Mouse (Mus musculus) hindbrain, embryonic 10.5 days (tissue): ENCODE data around the gene Nkapl. TPM values are rescaled to one million over a fixed set of nuclear protein-coding genes. Genes with fewer than 3 reads are reported as not detected.
"Not testable (repeated sequence)": the region's sequence is repeated elsewhere in the genome, so short reads cannot be mapped to it uniquely, and the experiment has no call there.

Experiments
- DNase-seq: peaks from one replicate; pipeline ENCODE4 v3.0.0-alpha.2; 2017; ENCODE audit warnings: low spot score
- H3K27ac ChIP-seq: fragments of 300-500 bp; sonication (generic); 2 replicates; pipeline ENCODE4 v1.5.1; 2016; ENCODE audit warnings: mild to moderate bottlenecking, moderate library complexity
- H3K27me3 ChIP-seq: fragments of 300-500 bp; sonication (generic); 2 replicates; pipeline ENCODE4 v1.6.1; 2016; ENCODE audit warnings: mild to moderate bottlenecking; ENCODE audit not compliant: poor library complexity, insufficient read depth, severe bottlenecking
- H3K36me3 ChIP-seq: fragments of 300-500 bp; sonication (generic); 2 replicates; pipeline ENCODE4 v1.6.1; 2016; ENCODE audit warnings: mild to moderate bottlenecking, moderate library complexity
- H3K4me1 ChIP-seq: fragments of 300-500 bp; sonication (generic); replicated peaks from 2 replicates; pipeline ENCODE4 v1.6.1; 2016; ENCODE audit warnings: mild to moderate bottlenecking
- H3K4me3 ChIP-seq: fragments of 300-500 bp; sonication (generic); 2 replicates; pipeline ENCODE4 v1.5.1; 2016; ENCODE audit warnings: mild to moderate bottlenecking, moderate library complexity
- H3K9me3 ChIP-seq: fragments of 300-500 bp; sonication (generic); 2 replicates; pipeline ENCODE4 v1.6.1; 2016; ENCODE audit warnings: mild to moderate bottlenecking, moderate library complexity
- WGBS: fragments of 180-500 bp; shearing (Covaris S2); methylation state at CpG from one replicate; pipeline ENCODE4 v1.1.7; 2016; 5-methylcytosine and 5-hydroxymethylcytosine counted together
- polyA plus RNA-seq: library from polyadenylated mRNA; unstranded; fragments of >200 nt; fragmentation: Nextera tagmentation; extraction: Ambion mirVana; gene quantifications from 2 replicates; pipeline ENCODE4 v1.2.1, GENCODE M21; 2016

Gene Nkapl
- polyA plus RNA-seq = 2.0 and 2.5 TPM in 2 replicates

GRCm38 (mm10) chr13:21468061-21469019, at the start of gene Nkapl:
Gene Nkapl, minus strand, starts transcription at chr13:21468509.
- Histone ChIP-seq H3K4me3 (peak within 1 kb of the TSS; percentile 63), H3K27ac (peak within 1 kb of the TSS; percentile 87), H3K4me1 (peaks cover 16% of the 10 kb centered on the region; the same call in 1 of the 2 replicates), H3K36me3 (no peaks in the 10 kb centered on the region), H3K9me3 (0 out of 2 replicates have a peak, but pooled peaks cover 4% of the 10 kb centered on the region), H3K27me3 (peaks cover 30% of the 10 kb centered on the region)
- under 1% methylated on average over 54 of the region's 54 CpGs for WGBS
- DNase-seq = peak; percentile 89

- peaks cover 4% of the 10 kb centered on the region; the same call in 1 of the 2 replicates for H3K4me1 ChIP-seq
- peak overlapping the region; percentile 93 for H3K27ac ChIP-seq
- no peaks in the 10 kb centered on the region for H3K27me3 ChIP-seq
- DNase-seq = peak; percentile 87
- H3K9me3 ChIP-seq = no peaks in the 10 kb centered on the region
- no peaks in the 10 kb centered on the region for H3K36me3 ChIP-seq
- under 1% methylated on average over 21 of the region's 21 CpGs for WGBS
- peak overlapping the region; percentile 72 for H3K4me3 ChIP-seq
These were observed 37.9 kb upstream of the Nkapl start for GRCm38 (mm10) chr13:21506221-21506649.

GRCm38 (mm10) chr13:21502296-21502695, 34.0 kb upstream of the Nkapl start:
- no peaks in the 10 kb centered on the region for H3K9me3 ChIP-seq
- DNase-seq = no peak
- 85% methylated on average over 5 of the region's 5 CpGs for WGBS
- no peak overlapping the region for H3K27ac ChIP-seq
- no peaks in the 10 kb centered on the region for H3K36me3 ChIP-seq
- no peaks in the 10 kb centered on the region for H3K27me3 ChIP-seq
- H3K4me1 ChIP-seq = peaks cover 4% of the 10 kb centered on the region; the same call in 1 of the 2 replicates
- H3K4me3 ChIP-seq = no peak overlapping the region

- H3K9me3 ChIP-seq, H3K36me3 ChIP-seq, H3K4me3 ChIP-seq, H3K27me3 ChIP-seq, DNase-seq, H3K4me1 ChIP-seq, H3K27ac ChIP-seq: not testable (repeated sequence)
- whole genome bisulfite sequencing = 94% methylated on average over 17 of the region's 17 CpGs
These were observed 32.9 kb upstream of the Nkapl start, which contains the start of gene Gm11273 for GRCm38 (mm10) chr13:21501182-21501581. Gene Gm11273, minus strand, starts transcription at chr13:21501418.

GRCm38 (mm10) chr13:21495080-21495479, 26.8 kb upstream of the Nkapl start, which contains the start of gene AK157302:
Gene AK157302, plus strand, starts transcription at chr13:21495223.
- Histone ChIP-seq H3K27me3 (no peaks in the 10 kb centered on the region), H3K4me1 (no peaks in the 10 kb centered on the region), H3K4me3 (no peak within 1 kb of the TSS), H3K36me3 (no peaks in the 10 kb centered on the region), H3K27ac (no peak within 1 kb of the TSS), H3K9me3 (no peaks in the 10 kb centered on the region)
- DNase-seq = no peak
- WGBS = 93% methylated on average over 21 of the region's 21 CpGs

GRCm38 (mm10) chr13:21492847-21493246, 24.5 kb upstream of the Nkapl start:
- WGBS = 94% methylated on average over 5 of the region's 5 CpGs
- Histone ChIP-seq H3K4me3 (no peak overlapping the region), H3K4me1 (no peaks in the 10 kb centered on the region), H3K36me3 (no peaks in the 10 kb centered on the region), H3K9me3 (no peaks in the 10 kb centered on the region), H3K27ac (no peak overlapping the region), H3K27me3 (no peaks in the 10 kb centered on the region)
- no peak for DNase-seq

GRCm38 (mm10) chr13:21486881-21487280, 18.6 kb upstream of the Nkapl start:
- Histone ChIP-seq H3K27ac (no peak overlapping the region), H3K9me3 (peaks cover 6% of the 10 kb centered on the region; the same call in 1 of the 2 replicates), H3K36me3 (peaks cover 19% of the 10 kb centered on the region), H3K27me3 (no peaks in the 10 kb centered on the region), H3K4me3 (no peak overlapping the region), H3K4me1 (no peaks in the 10 kb centered on the region)
- no peak for DNase-seq
- WGBS = 91% methylated on average over 1 of the region's 1 CpGs

GRCm38 (mm10) chr13:21478759-21479670, 10.7 kb upstream of the Nkapl start, which contains the start of the genes Zkscan4 and Gm10065:
Gene Zkscan4, plus strand, starts transcription at chr13:21478907.
Gene Gm10065, minus strand, starts transcription at chr13:21479441.
- peak; percentile 81 for DNase-seq
- Histone ChIP-seq H3K27ac (peak within 1 kb of the TSS; percentile 86), H3K4me1 (peaks cover 16% of the 10 kb centered on the region), H3K4me3 (peak within 1 kb of the TSS; percentile 67)
- 3% methylated on average over 31 of the region's 31 CpGs for WGBS
- not testable (repeated sequence) for H3K9me3 ChIP-seq, H3K27me3 ChIP-seq, H3K36me3 ChIP-seq

GRCm38 (mm10) chr13:21472427-21472826, 4.1 kb upstream of the Nkapl start:
- no peak overlapping the region for H3K27ac ChIP-seq
- peaks cover 16% of the 10 kb centered on the region; the same call in 1 of the 2 replicates for H3K4me1 ChIP-seq
- no peaks in the 10 kb centered on the region for H3K36me3 ChIP-seq
- DNase-seq = no peak
- H3K4me3 ChIP-seq = no peak overlapping the region
- peaks cover 28% of the 10 kb centered on the region for H3K27me3 ChIP-seq
- 25% methylated on average over 4 of the region's 4 CpGs for WGBS
- 0 out of 2 replicates have a peak, but pooled peaks cover 1% of the 10 kb centered on the region for H3K9me3 ChIP-seq

GRCm38 (mm10) chr13:21469097-21469496, 788 bp upstream of the Nkapl start:
- peaks cover 30% of the 10 kb centered on the region for H3K27me3 ChIP-seq
- 23% methylated on average over 9 of the region's 9 CpGs for WGBS
- no peak overlapping the region for H3K27ac ChIP-seq
- H3K4me1 ChIP-seq = peaks cover 16% of the 10 kb centered on the region; the same call in 1 of the 2 replicates
- H3K9me3 ChIP-seq = 0 out of 2 replicates have a peak, but pooled peaks cover 4% of the 10 kb centered on the region
- DNase-seq = no peak
- H3K4me3 ChIP-seq = peak overlapping the region; percentile 63; the same call in 1 of the 2 replicates
- no peaks in the 10 kb centered on the region for H3K36me3 ChIP-seq

GRCm38 (mm10) chr13:21467336-21467735, 973 bp downstream of the Nkapl start:
- no peaks in the 10 kb centered on the region for H3K36me3 ChIP-seq
- peaks cover 10% of the 10 kb centered on the region; the same call in 1 of the 2 replicates for H3K4me1 ChIP-seq
- peaks cover 30% of the 10 kb centered on the region for H3K27me3 ChIP-seq
- 86% methylated on average over 10 of the region's 10 CpGs for WGBS
- 0 out of 2 replicates have a peak, but pooled peaks cover 4% of the 10 kb centered on the region for H3K9me3 ChIP-seq
- H3K4me3 ChIP-seq = no peak overlapping the region
- DNase-seq = no peak
- no peak overlapping the region for H3K27ac ChIP-seq

GRCm38 (mm10) chr13:21462516-21462915, 5.8 kb downstream of the Nkapl start:
- 51% methylated on average over 9 of the region's 9 CpGs for WGBS

More at GRCm38 (mm10) chr13:21462516-21462915, 5.8 kb downstream of the Nkapl start:
- H3K4me3 ChIP-seq, DNase-seq, H3K36me3 ChIP-seq, H3K27me3 ChIP-seq, H3K4me1 ChIP-seq, H3K27ac ChIP-seq, H3K9me3 ChIP-seq: not testable (repeated sequence)
